Mouse (Mus musculus) monocyte, adult 2 months (primary cell): ENCODE data around the gene Mapk7.

ENCODE experiments used
- DNase-seq, 2 experiments: peaks; one replicate each; pipeline ENCODE4 v3.0.0; 2022; ENCODE audit warnings: low spot score in 2 of 2, low read depth in 1 of 2

Gene Mapk7

GRCm38 (mm10) chr11:61465422-61465821 is 28.8 kb downstream of the Mapk7 start:
- no peak for DNase-seq

- DNase-seq = no peak
Measured at GRCm38 (mm10) chr11:61464071-61464470, 30.1 kb downstream of the Mapk7 start.

- no peak for DNase-seq
Measured at GRCm38 (mm10) chr11:61449499-61450292, 44.5 kb downstream of the Mapk7 start.

- DNase-seq = no peak
Measured at GRCm38 (mm10) chr11:61448599-61449225, 45.5 kb downstream of the Mapk7 start.

GRCm38 (mm10) chr11:61448041-61448440 is 46.2 kb downstream of the Mapk7 start:
- DNase-seq = no peak

GRCm38 (mm10) chr11:61447296-61447695 is 46.9 kb downstream of the Mapk7 start:
- DNase-seq = no peak

GRCm38 (mm10) chr11:61443807-61444206 is 50.4 kb downstream of the Mapk7 start:
- DNase-seq = no peak

GRCm38 (mm10) chr11:61441670-61442069 is 52.5 kb downstream of the Mapk7 start:
- no peak for DNase-seq

- DNase-seq = no peak
Measured at GRCm38 (mm10) chr11:61440416-61440815, 53.8 kb downstream of the Mapk7 start.

GRCm38 (mm10) chr11:61439170-61439569 is 55.0 kb downstream of the Mapk7 start:
- no peak for DNase-seq
